Mouse (Mus musculus): ENCODE data around the gene Cpm. TPM values are rescaled to one million over a fixed set of nuclear protein-coding genes. Genes with fewer than 3 reads are reported as not detected.
"Not testable (repeated sequence)": the region's sequence is repeated elsewhere in the genome, so short reads cannot be mapped to it uniquely, and the experiment has no call there.

Gene Cpm
- polyA plus RNA-seq, 1 experiment from 2014 or later: 6.2 TPM

- no peak for ATAC-seq (ENCODE audit: low read depth)
- Histone ChIP-seq H3K27ac (replicated peaks) (no peak overlapping the region), H3K27me3 (no peaks in the 10 kb centered on the region), H3K4me1 (replicated peaks) (no peaks in the 10 kb centered on the region), H3K4me2 (no peak overlapping the region), H3K4me3 (no peak overlapping the region), H3K9ac (no peak overlapping the region), H3K9me3 (no peaks in the 10 kb centered on the region), H3K36me3 (peaks cover 20% of the 10 kb centered on the region)
- 63% methylated on average over 15 of the region's 15 CpGs for WGBS
These were observed 102.2 kb downstream of the Cpm start for GRCm38 (mm10) chr10:117731244-117732101.

DNA sequence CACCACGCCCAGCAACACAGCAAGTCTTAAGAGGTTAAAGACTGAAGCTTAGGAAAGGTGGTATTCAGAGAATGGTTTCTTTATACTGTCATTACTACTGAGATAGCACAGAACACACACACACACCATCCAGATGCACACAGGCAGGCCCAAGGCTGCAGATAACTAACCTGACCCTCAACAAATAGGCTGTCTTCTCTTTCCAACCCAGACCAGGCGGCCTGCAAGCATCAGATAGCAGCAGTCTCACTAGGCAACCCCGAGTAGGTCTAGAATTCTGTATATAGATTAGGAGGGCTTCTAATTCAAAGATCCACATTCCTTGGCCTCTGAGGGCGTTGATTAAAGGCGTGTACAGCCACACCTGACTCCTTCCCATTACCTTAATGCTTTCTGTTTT is 102.9 kb downstream of the Cpm start:
- H3K4me1 ChIP-seq (replicated peaks): no peaks in the 10 kb centered on the region
- no peak overlapping the region for H3K9ac ChIP-seq
- H3K27ac ChIP-seq (replicated peaks): no peak overlapping the region
- H3K36me3 ChIP-seq: peaks cover 27% of the 10 kb centered on the region
- 91% methylated on average over 5 of the region's 5 CpGs for WGBS
- H3K4me3 ChIP-seq: no peak overlapping the region
- no peak for ATAC-seq (ENCODE audit: low read depth)
- no peak overlapping the region for H3K4me2 ChIP-seq
- no peaks in the 10 kb centered on the region for H3K27me3 ChIP-seq
- no peaks in the 10 kb centered on the region for H3K9me3 ChIP-seq

DNA sequence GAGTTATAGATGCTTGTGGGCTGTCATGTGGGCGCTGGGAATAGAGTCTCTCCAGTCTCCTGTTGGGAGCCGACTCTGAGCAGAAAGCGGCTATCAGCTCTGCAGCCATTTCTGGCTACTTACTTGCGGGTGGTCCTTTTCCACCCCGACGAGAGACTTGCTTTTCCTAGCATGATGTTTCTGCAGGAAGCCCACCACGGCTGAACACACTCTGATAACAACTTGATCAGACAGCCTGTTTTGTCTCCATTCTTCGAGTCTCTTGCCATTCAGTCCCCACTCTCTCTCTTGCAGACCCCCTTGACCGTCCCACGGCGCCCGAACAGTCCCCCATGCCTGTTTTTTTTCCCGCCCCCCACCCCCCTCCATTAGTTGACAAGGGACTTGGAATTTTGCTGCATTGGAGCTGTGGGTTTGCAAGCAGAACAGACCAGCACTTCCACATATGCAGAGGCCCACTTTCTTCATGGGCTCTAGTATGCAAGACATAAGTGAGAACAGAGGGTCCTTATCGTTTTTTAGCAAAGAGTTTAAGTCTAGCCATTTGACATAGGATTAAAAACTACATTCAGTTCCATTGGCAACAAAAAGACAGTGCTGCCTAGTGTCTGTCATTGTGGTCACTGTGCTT is 103.8 kb downstream of the Cpm start:
- H3K9me3 ChIP-seq: no peaks in the 10 kb centered on the region
- H3K27me3 ChIP-seq: no peaks in the 10 kb centered on the region
- H3K27ac ChIP-seq (replicated peaks): no peak overlapping the region
- 83% methylated on average over 14 of the region's 14 CpGs for WGBS
- H3K9ac ChIP-seq: no peak overlapping the region
- H3K36me3 ChIP-seq: peaks cover 36% of the 10 kb centered on the region
- H3K4me1 ChIP-seq (replicated peaks): no peaks in the 10 kb centered on the region
- no peak overlapping the region for H3K4me3 ChIP-seq
- no peak for ATAC-seq (ENCODE audit: low read depth)
- H3K4me2 ChIP-seq: no peak overlapping the region

- not testable (repeated sequence) for H3K27me3 ChIP-seq; H3K4me3 ChIP-seq; H3K27ac ChIP-seq (replicated peaks); H3K9ac ChIP-seq; H3K9me3 ChIP-seq; H3K4me1 ChIP-seq (replicated peaks); H3K4me2 ChIP-seq; ATAC-seq (ENCODE audit: low read depth)
- H3K36me3 ChIP-seq: peaks cover 41% of the 10 kb centered on the region
- 94% methylated on average over 8 of the region's 8 CpGs for WGBS
These were observed 104.3 kb downstream of the Cpm start for GRCm38 (mm10) chr10:117733626-117734025.

- peaks cover 48% of the 10 kb centered on the region for H3K36me3 ChIP-seq
- not testable (repeated sequence) for H3K4me2 ChIP-seq; ATAC-seq (ENCODE audit: low read depth); H3K4me1 ChIP-seq (replicated peaks); H3K9ac ChIP-seq; H3K9me3 ChIP-seq; H3K4me3 ChIP-seq; H3K27me3 ChIP-seq; H3K27ac ChIP-seq (replicated peaks)
- WGBS: 87% methylated on average over 10 of the region's 10 CpGs
These were observed 105.0 kb downstream of the Cpm start for GRCm38 (mm10) chr10:117734104-117734852.

- H3K4me2 ChIP-seq; H3K4me3 ChIP-seq; H3K4me1 ChIP-seq (replicated peaks); H3K9me3 ChIP-seq; H3K27ac ChIP-seq (replicated peaks); H3K9ac ChIP-seq; H3K27me3 ChIP-seq; ATAC-seq (ENCODE audit: low read depth): not testable (repeated sequence)
- H3K36me3 ChIP-seq: peaks cover 59% of the 10 kb centered on the region
- 94% methylated on average over 12 of the region's 12 CpGs for WGBS
These were observed 106.1 kb downstream of the Cpm start for GRCm38 (mm10) chr10:117735396-117735795.

DNA sequence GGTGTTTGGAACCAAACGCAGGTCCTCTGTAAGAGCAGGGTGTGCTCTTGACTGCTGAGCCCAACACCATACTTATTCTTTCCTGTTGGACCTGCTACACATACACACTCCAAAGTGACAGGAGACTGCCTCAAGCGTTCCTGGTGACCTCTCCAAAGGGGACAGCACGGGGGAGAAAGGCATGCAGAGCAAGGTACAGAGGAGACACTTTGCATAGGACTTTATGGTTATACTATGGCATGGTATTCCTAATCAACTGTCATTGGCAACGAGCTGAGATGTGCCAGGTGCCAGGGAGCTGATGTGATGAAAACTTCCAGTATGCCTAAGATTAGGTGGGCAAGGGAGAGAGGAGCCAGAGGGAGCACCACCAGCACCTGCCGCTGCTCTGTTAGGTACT is 107.3 kb downstream of the Cpm start:
- H3K27ac ChIP-seq (replicated peaks): no peak overlapping the region
- H3K4me2 ChIP-seq: no peak overlapping the region
- no peak overlapping the region for H3K4me3 ChIP-seq
- H3K36me3 ChIP-seq: peaks cover 68% of the 10 kb centered on the region
- ATAC-seq (ENCODE audit: low read depth): no peak
- H3K9me3 ChIP-seq: no peaks in the 10 kb centered on the region
- no peaks in the 10 kb centered on the region for H3K27me3 ChIP-seq
- peaks cover 4% of the 10 kb centered on the region for H3K4me1 ChIP-seq (replicated peaks)
- H3K9ac ChIP-seq: no peak overlapping the region
- WGBS: 95% methylated on average over 5 of the region's 5 CpGs

Other genes starting within 250 kb of the Cpm start
- gene Cpsf6, start 249.5 kb upstream of the Cpm start, polyA plus RNA-seq (2015; fragmentation: Nextera tagmentation; extraction: Ambion mirVana): 144 and 167 TPM in 2 replicates
- 52.5 and 66.2 TPM in 2 replicates for gene Mdm2, start 81.3 kb downstream of the Cpm start, polyA plus RNA-seq (2015; fragmentation: Nextera tagmentation; extraction: Ambion mirVana)
- 30.6 and 32.0 TPM in 2 replicates for gene Slc35e3, start 116.9 kb downstream of the Cpm start, polyA plus RNA-seq (2015; fragmentation: Nextera tagmentation; extraction: Ambion mirVana)
- gene Nup107, start 163.2 kb downstream of the Cpm start, polyA plus RNA-seq (2015; fragmentation: Nextera tagmentation; extraction: Ambion mirVana): 36.3 and 42.7 TPM in 2 replicates
- 165 and 177 TPM in 2 replicates for gene Rap1b, start 216.5 kb downstream of the Cpm start, polyA plus RNA-seq (2015; fragmentation: Nextera tagmentation; extraction: Ambion mirVana)